Mouse (Mus musculus) forebrain, embryonic 14.5 days (tissue): Measurements from ENCODE around the gene Slc29a3. TPM values are rescaled to one million over a fixed set of nuclear protein-coding genes. Genes with fewer than 3 reads are reported as not detected.
"Not testable (repeated sequence)": the region's sequence is repeated elsewhere in the genome, so short reads cannot be mapped to it uniquely, and the experiment has no call there.

ENCODE experiments used
- ATAC-seq: fragments of 200-750 bp; cut with Nextera tagmentation; 2 replicates; pipeline ENCODE4 v1.8.0; 2017; ENCODE audit warnings: mild to moderate bottlenecking, moderate library complexity
- DNase-seq: peaks from one replicate; pipeline ENCODE4 v3.0.0-alpha.2; 2015; ENCODE audit warnings: low spot score
- H3K27ac ChIP-seq: fragments of 300-500 bp; sonication (generic); 2 replicates; pipeline ENCODE4 v1.5.1; 2014; ENCODE audit warnings: low read depth, mild to moderate bottlenecking, control low read depth, low read length, moderate library complexity
- H3K27me3 ChIP-seq: fragments of 300-500 bp; sonication (generic); replicated peaks from 2 replicates; pipeline ENCODE4 v1.6.1; 2014; ENCODE audit warnings: low read length, control low read depth, mixed read lengths; ENCODE audit not compliant: control insufficient read depth, insufficient read depth
- H3K36me3 ChIP-seq: fragments of 300-500 bp; sonication (generic); 2 replicates; pipeline ENCODE4 v1.6.1; 2014; ENCODE audit warnings: low read length, control low read depth; ENCODE audit not compliant: control insufficient read depth, insufficient read depth
- H3K4me1 ChIP-seq: fragments of 300-500 bp; sonication (generic); 2 replicates; pipeline ENCODE4 v1.6.1; 2014; ENCODE audit warnings: antibody characterized with exemption, low read length, control low read depth; ENCODE audit not compliant: control insufficient read depth, insufficient read depth
- H3K4me2 ChIP-seq: fragments of 300-500 bp; sonication (generic); 2 replicates; pipeline ENCODE4 v1.6.1; 2014; ENCODE audit warnings: mild to moderate bottlenecking, control low read depth, low read length
- H3K4me3 ChIP-seq: fragments of 300-500 bp; sonication (generic); 2 replicates; pipeline ENCODE4 v1.5.1; 2014; ENCODE audit warnings: low read depth, low read length, control low read depth
- H3K9ac ChIP-seq: fragments of 300-500 bp; sonication (generic); 2 replicates; pipeline ENCODE4 v1.6.1; 2014; ENCODE audit warnings: mild to moderate bottlenecking, low read length, control low read depth, moderate library complexity
- H3K9me3 ChIP-seq: fragments of 300-500 bp; sonication (generic); replicated peaks from 2 replicates; pipeline ENCODE4 v1.6.1; 2016; ENCODE audit warnings: low read length, control low read depth, mixed read lengths; ENCODE audit not compliant: control insufficient read depth
- WGBS: fragments of 180-500 bp; shearing (Covaris S2); extraction: QIAGEN DNeasy Blood & Tissue Kit; methylation state at CpG from one replicate; pipeline ENCODE4 v1.1.7; 2014; 5-methylcytosine and 5-hydroxymethylcytosine counted together
- polyA plus RNA-seq: library from polyadenylated mRNA; unstranded; fragments of >200 nt; fragmentation: Nextera tagmentation; extraction: Ambion mirVana; gene quantifications from 2 replicates; pipeline ENCODE4 v1.2.1, GENCODE M21; 2014

The Slc29a3 gene
- polyA plus RNA-seq, 1 experiment from 2014 or later: 8.5 TPM

DNA sequence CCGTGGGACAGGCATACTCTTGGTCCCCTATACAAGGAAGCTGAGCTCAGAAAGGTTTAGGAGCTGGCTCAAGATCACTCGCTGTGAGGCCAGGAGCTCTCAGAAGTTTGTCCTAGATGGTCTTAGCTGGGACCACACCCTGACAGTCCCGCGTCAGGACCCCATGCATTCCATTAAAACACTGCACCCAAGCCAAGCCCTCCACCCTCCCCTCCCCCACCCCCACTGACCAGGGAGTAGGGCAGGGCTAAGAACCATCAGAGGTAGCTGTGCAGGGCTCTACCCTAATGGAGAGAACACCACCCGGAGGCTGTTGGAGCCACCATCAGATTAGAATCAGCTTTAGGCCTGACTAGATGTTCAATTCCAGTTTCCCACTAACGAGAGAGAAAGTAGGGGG is 28.1 kb downstream of the Slc29a3 start:
- ATAC-seq: no peak
- Histone ChIP-seq H3K4me2 (no peak overlapping the region), H3K27ac (no peak overlapping the region), H3K4me1 (peaks cover 7% of the 10 kb centered on the region; the same call in 1 of the 2 replicates), H3K36me3 (no peaks in the 10 kb centered on the region), H3K9ac (no peak overlapping the region), H3K27me3 (no peaks in the 10 kb centered on the region), H3K4me3 (no peak overlapping the region), H3K9me3 (no peaks in the 10 kb centered on the region)
- no peak for DNase-seq
- WGBS: 64% methylated on average over 6 of the region's 6 CpGs

GRCm38 (mm10) chr10:60723345-60723744 is 29.2 kb downstream of the Slc29a3 start:
- 29% methylated on average over 1 of the region's 1 CpGs for WGBS
- ATAC-seq (no peak), DNase-seq (no peak)
- Histone ChIP-seq H3K36me3 (no peaks in the 10 kb centered on the region), H3K4me2 (no peak overlapping the region), H3K27ac (no peak overlapping the region), H3K4me3 (no peak overlapping the region), H3K27me3 (no peaks in the 10 kb centered on the region), H3K9ac (no peak overlapping the region), H3K9me3 (no peaks in the 10 kb centered on the region), H3K4me1 (peaks cover 7% of the 10 kb centered on the region; the same call in 1 of the 2 replicates)

DNA sequence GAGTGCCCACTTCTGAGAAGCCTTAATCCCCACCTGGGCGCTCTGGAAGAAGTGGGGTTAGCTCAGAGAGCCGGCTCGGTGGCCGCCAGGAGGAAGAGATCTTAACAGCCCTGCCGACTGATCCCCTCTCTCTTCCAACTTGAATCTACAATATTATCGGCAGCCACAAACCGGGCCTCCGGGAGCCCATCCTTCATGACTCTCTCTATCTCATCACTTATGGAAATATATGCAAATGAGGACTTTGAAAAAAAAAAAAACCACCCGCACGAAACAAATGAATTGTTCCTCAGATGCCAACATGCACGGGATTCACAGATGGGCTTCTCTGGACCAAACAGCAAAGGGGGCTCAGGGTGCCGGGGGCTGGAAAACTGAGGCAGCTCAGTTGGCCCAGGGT is 31.0 kb downstream of the Slc29a3 start:
- Histone ChIP-seq H3K4me3 (no peak overlapping the region), H3K27ac (no peak overlapping the region), H3K4me2 (no peak overlapping the region), H3K4me1 (peaks cover 7% of the 10 kb centered on the region; the same call in 1 of the 2 replicates), H3K27me3 (no peaks in the 10 kb centered on the region), H3K36me3 (no peaks in the 10 kb centered on the region), H3K9ac (no peak overlapping the region), H3K9me3 (no peaks in the 10 kb centered on the region)
- no peak; the same call in 1 of the 2 replicates for ATAC-seq
- WGBS: 15% methylated on average over 12 of the region's 12 CpGs
- peak; percentile 53 for DNase-seq

DNA sequence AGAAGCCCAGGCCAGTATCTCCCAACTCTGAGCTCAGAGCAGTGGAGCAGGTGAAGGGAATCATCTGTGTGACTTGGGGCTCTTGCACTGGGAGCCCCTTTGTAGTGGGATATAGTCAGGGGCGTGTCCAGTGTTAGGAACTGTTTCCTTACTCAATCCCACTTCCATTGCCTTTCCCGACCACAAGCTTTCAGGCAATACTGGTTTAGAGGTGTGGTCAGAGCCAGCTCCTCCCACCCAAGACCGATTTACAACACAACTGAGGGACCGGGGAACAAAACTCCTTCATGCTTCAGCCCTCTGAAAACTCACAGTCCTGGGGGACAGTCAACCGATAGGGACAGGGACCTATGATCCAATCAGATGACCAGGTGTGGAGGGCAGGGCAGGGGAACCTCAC is 32.1 kb downstream of the Slc29a3 start:
- ATAC-seq (no peak), DNase-seq (no peak)
- Histone ChIP-seq H3K27me3 (no peaks in the 10 kb centered on the region), H3K36me3 (peaks cover 9% of the 10 kb centered on the region), H3K9me3 (no peaks in the 10 kb centered on the region), H3K4me3 (no peak overlapping the region), H3K9ac (no peak overlapping the region), H3K27ac (no peak overlapping the region), H3K4me1 (peaks cover 7% of the 10 kb centered on the region; the same call in 1 of the 2 replicates), H3K4me2 (no peak overlapping the region)
- 83% methylated on average over 5 of the region's 5 CpGs for WGBS

DNA sequence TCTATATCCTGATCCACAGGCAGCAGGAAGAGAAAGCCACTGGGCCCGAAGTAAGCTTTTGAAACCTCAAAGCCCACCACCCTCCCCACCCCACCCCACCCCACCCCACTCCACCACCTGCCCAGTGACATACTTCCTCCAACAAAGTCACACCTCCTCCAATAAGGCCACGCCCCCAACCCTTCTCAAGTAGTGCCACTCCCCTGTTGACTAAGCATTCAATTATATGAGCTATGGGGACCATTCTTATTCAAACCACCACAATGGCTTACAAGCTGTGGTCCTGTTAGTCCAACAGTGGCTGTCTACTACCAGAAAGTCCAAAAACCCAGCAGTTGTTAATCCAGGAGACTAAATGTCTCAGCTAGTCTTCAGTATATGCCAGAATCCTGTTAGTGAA is 34.1 kb downstream of the Slc29a3 start:
- Histone ChIP-seq H3K9ac (no peak overlapping the region), H3K4me2 (no peak overlapping the region), H3K36me3 (peaks cover 15% of the 10 kb centered on the region), H3K4me1 (peaks cover 7% of the 10 kb centered on the region; the same call in 1 of the 2 replicates), H3K27me3 (no peaks in the 10 kb centered on the region), H3K4me3 (no peak overlapping the region), H3K9me3 (no peaks in the 10 kb centered on the region; the same call in 1 of the 2 replicates), H3K27ac (no peak overlapping the region)
- no peak for DNase-seq
- ATAC-seq: no peak
- 90% methylated on average over 2 of the region's 2 CpGs for WGBS

- Histone ChIP-seq H3K9ac (no peak overlapping the region), H3K27me3 (no peaks in the 10 kb centered on the region), H3K4me1 (peaks cover 5% of the 10 kb centered on the region; the same call in 1 of the 2 replicates), H3K9me3 (no peaks in the 10 kb centered on the region; the same call in 1 of the 2 replicates), H3K4me2 (no peak overlapping the region), H3K27ac (no peak overlapping the region), H3K4me3 (no peak overlapping the region), H3K36me3 (peaks cover 15% of the 10 kb centered on the region)
- WGBS: 90% methylated on average over 3 of the region's 3 CpGs
- DNase-seq: no peak
- no peak for ATAC-seq
Observed at GRCm38 (mm10) chr10:60716449-60716848, 36.1 kb downstream of the Slc29a3 start.

DNA sequence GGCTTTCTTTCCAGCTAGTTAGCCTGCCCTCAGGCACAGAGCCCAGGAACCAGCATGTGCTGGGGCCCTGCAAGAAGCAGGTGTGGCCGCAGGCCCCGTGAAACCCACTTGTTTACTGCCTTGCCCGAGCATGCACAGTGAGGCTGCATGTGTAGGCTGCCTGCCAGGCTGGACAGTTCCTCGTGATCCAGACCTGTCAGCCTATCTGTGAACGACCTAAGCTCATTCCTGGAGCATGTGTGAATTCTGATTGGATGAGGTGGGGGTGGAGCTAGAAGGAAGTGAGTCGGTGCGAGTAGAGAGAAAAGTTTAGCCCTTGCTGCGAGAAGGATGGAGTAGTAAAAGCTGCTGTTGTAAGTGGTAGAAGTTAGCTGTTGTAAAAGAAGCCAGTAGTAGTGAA is 40.3 kb downstream of the Slc29a3 start:
- H3K4me2 ChIP-seq, ATAC-seq, H3K27ac ChIP-seq, H3K27me3 ChIP-seq, H3K9ac ChIP-seq, H3K4me1 ChIP-seq, H3K9me3 ChIP-seq, H3K4me3 ChIP-seq, DNase-seq: not testable (repeated sequence)
- peaks cover 15% of the 10 kb centered on the region for H3K36me3 ChIP-seq
- WGBS: 64% methylated on average over 8 of the region's 8 CpGs

- no peak for ATAC-seq
- WGBS: 86% methylated on average over 5 of the region's 5 CpGs
- DNase-seq: no peak
- Histone ChIP-seq H3K27ac (no peak overlapping the region), H3K4me1 (no peaks in the 10 kb centered on the region), H3K27me3 (no peaks in the 10 kb centered on the region), H3K9me3 (no peaks in the 10 kb centered on the region), H3K4me3 (no peak overlapping the region), H3K9ac (no peak overlapping the region), H3K36me3 (no peaks in the 10 kb centered on the region; the same call in 1 of the 2 replicates), H3K4me2 (no peak overlapping the region)
Observed at GRCm38 (mm10) chr10:60708837-60709236, 43.8 kb downstream of the Slc29a3 start.

- DNase-seq (no peak), ATAC-seq (no peak)
- WGBS: 88% methylated on average over 4 of the region's 4 CpGs
- Histone ChIP-seq H3K4me1 (no peaks in the 10 kb centered on the region), H3K4me3 (no peak overlapping the region), H3K27ac (no peak overlapping the region), H3K27me3 (no peaks in the 10 kb centered on the region), H3K9ac (no peak overlapping the region), H3K9me3 (no peaks in the 10 kb centered on the region), H3K4me2 (no peak overlapping the region), H3K36me3 (no peaks in the 10 kb centered on the region)
Observed at GRCm38 (mm10) chr10:60706268-60706667, 46.3 kb downstream of the Slc29a3 start.
